Mouse (Mus musculus) adrenal gland, postnatal 25 days (tissue): ENCODE results near the gene Fam181a. TPM values are rescaled to one million over a fixed set of nuclear protein-coding genes. Genes with fewer than 3 reads are reported as not detected.
A peak's percentile ranks its signal among the peaks of the same experiment; 100 is the strongest.

Experiments used
- DNase-seq: peaks from one replicate; pipeline ENCODE4 v3.0.0; 2021; ENCODE audit warnings: mixed read lengths
- long read RNA-seq: library from polyadenylated mRNA; stranded (forward); transcript quantifications from one replicate; pipeline ENCODE4 v2.0.0, GENCODE M21; 2021
- total RNA-seq: library from RNA; stranded (reverse); gene quantifications from 2 replicates; pipeline ENCODE4 v1.2.3, GENCODE M21; 2021

Gene Fam181a
- total RNA-seq = not detected in 2 replicates
- long read RNA-seq = 0 reads

DNA sequence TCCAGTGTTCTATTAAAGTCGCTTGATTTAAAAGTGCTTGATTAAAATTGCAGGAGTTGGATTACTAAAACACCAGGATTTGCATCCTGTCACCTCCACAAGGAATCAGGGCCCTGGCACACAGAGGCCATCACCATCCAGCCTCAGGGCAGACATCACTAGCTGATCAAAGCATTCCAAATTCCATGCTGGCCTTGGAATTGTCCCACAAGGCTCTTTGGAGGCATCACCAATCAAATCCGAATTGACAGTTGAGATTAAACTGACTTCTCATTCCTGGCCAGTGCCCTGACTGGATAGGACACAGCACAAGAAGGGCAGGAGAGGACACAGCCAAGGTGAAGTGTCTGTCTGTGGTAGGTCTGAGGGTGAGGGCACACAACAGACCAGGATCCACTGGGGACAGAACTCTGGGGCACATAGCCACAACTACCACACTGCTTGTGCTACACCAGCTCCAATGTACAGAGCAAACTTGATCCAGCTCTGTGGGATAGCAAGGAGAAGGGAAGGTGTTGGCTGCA, at the start of gene Fam181a:
TSS of gene Fam181a (plus strand) at position 232 of the 524 bp plus-strand sequence.
- no peak for DNase-seq

GRCm38 (mm10) chr12:103262017-103262865, 48.5 kb upstream of the Fam181a start:
- DNase-seq = peak; percentile 65

- no peak for DNase-seq
These were observed 44.2 kb upstream of the Fam181a start for GRCm38 (mm10) chr12:103266605-103267004.

DNA sequence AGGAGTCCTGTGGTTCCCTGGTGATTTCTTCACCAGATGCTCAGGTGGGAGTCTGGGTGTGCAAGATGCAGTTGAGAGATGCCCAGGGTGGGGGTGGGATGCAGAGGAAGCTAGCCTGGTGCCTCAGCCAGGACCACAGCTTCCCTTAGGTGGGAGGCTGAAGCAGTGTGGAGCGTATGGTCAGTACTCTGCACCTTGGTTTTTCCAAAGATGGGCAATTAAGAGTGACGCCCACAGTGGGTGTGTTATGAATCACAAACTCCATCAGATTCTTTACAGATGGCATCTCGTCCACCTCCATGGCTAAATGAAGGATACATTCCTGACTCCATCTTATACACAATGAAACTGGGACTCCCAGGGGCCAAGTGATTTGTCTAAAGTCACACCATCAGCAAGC, 38.6 kb upstream of the Fam181a start:
- no peak for DNase-seq

GRCm38 (mm10) chr12:103273051-103273450, 37.7 kb upstream of the Fam181a start:
- DNase-seq = no peak

- no peak for DNase-seq
These were observed 37.0 kb upstream of the Fam181a start for GRCm38 (mm10) chr12:103273732-103274131.

- DNase-seq = no peak
These were observed 34.4 kb upstream of the Fam181a start for GRCm38 (mm10) chr12:103276422-103276821.

- no peak for DNase-seq
These were observed 29.3 kb upstream of the Fam181a start for GRCm38 (mm10) chr12:103281491-103281890.

DNA sequence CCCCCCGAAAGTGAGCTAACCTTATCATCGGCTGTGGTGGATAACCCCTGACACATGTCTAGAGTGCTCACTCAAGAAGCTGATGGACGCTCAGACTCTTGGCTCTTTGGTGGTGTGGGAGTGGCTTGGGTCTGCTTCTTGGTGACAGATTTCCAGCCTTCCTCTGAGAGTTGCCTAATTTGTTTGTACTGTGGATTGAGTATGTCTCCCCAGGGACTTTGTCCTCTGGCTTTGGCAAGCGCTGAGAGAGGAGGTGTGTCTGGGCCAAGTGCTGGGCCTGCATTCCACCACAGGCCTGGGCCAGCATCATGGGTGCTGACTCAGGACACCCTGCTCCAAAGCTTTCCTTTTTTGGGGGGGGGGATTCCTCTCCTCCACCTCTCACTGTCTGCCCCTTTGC, 28.9 kb upstream of the Fam181a start:
- DNase-seq = no peak

DNA sequence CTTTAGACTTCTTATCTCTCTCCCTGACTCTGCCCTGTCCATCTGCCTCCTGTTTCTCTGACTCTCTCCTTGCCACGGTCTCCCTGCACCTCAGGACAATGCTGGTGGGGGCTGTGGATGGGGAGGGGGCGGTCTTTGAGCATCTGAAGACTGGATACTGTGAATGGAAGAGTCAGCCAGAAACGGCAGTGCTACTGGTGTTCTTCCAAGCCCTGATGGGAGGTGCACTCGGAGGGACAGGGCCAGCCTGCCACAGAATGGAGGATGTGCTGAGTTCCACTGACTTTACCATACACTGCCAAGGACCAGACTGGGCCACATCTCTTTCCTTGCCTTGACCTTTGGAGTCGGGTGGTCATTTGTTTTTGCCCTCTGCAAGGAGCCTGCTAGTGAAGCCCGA, 27.8 kb upstream of the Fam181a start:
- DNase-seq = no peak

DNA sequence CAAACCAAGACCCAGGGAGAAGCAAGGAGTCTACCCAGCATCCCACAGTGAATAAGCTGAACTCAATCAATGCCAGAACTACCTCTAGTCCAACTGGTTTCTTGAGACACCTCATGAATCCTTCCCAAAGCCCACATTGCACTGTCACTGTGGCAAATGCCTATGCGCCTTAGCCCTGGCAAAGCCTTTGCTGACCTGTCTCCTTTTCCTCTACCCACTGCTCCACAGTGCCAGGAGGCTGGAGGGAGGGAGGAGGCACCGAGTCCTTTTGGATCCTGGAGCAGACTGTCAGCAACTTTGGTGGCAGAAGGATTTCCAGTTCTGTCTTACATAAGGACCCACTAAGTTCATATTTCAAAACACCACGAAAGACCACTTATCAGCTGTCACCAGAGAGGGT, 27.4 kb upstream of the Fam181a start:
- DNase-seq = no peak

GRCm38 (mm10) chr12:103287276-103287675, 23.5 kb upstream of the Fam181a start:
- no peak for DNase-seq

GRCm38 (mm10) chr12:103292366-103292765, 18.4 kb upstream of the Fam181a start:
- no peak for DNase-seq

GRCm38 (mm10) chr12:103296292-103296691, 14.5 kb upstream of the Fam181a start:
- DNase-seq = no peak

GRCm38 (mm10) chr12:103300493-103300892, 10.3 kb upstream of the Fam181a start:
- no peak for DNase-seq

GRCm38 (mm10) chr12:103301645-103302044, 9.1 kb upstream of the Fam181a start:
- peak; percentile 68 for DNase-seq

DNA sequence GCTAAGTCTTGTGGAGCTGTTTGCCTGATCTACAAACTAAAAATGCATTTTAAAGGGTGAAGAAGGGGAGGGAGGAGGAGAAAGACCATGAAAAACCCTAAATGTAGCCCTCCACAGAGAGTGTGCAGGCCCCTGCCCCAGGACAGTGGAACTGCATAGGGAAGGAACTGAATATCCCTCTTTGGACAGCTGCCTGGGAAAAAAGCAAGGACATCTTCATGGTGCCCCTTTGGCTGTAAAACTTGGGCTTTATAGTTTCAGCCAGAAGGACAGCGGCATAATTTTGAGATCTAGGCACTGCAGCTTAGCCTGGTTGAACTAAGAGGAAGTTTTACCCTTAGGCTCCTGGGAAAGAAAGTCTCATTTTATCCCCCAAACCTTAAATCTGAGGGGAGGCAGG, 7.8 kb upstream of the Fam181a start:
- no peak for DNase-seq

- DNase-seq = no peak
These were observed 4.6 kb upstream of the Fam181a start for GRCm38 (mm10) chr12:103306224-103306623.

GRCm38 (mm10) chr12:103306720-103307119, 4.1 kb upstream of the Fam181a start:
- peak; percentile 73 for DNase-seq

DNA sequence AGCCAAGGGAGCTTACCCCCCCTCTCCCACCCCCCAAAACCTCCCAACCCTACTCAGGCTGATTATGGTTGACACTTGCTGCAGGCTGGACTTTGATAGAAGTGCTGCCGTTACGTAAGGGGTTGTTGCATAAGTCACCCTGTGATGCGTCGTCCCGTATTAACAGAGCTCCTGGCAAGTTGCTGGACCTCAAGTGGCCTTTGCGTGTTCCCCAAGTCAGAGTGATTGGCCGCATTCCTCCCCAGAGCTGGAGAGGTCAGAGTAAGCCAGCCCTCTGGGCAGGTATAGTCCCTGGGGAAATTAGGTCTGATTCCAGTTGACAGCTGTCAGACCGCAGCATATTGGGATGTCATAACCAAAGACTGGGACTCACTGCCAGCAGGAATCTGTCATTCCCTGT, 1.1 kb downstream of the Fam181a start:
- no peak for DNase-seq

DNA sequence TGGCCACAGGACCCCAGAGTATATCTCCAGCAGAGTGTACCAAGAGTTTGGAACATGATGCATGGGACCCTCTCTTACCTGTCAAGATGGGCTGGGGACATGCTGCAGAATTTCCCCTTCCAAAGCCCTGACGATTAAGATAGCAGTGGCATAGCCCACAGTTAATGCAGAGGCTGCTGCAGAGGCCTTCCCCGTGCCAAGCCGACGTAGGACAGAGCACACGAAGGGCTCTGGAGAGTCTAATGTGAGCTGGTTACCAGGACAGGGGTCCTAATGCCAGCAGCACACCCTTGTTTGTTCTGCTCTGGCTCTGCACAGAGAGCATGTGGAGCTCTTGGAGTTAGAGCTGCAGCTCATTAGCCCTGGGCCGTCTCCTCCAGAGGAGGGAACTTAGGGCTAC, 2.5 kb downstream of the Fam181a start:
- DNase-seq = no peak

DNA sequence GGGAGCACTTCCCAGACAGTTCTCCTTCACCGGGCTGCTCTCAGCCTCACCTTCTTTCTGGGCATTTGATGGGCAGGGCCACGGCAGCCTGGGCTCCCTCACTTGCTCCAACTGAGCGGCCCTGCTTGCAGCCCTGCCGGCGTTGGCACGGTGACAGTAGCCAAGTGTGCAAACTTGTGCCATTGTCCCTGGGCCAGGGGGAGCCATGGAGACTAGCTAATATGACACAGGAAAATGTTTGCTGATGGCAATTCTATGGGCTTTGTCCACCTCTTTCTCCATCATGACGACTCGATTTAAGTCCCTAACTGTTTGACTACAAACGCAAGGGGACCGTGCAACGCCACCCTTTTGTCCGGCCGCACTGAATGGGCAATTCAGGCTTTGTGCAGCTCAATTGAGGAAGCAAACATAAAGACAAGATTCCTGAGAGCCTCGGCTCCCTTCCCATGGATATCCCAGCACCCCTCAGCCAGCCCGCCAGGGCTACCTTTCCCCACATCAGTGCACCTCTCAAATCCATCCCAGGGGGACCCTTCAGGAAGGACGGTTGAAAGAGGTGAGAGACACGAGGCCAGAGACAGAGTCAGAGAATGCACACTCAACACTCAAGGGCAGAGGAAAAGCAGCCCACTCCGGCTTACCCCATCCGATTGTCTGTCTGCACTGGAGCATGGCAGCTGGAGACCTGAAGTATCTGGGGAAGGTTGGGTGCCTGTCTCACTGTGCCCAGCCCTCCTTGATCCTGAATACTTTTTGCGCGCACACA, 3.3 kb downstream of the Fam181a start:
- no peak for DNase-seq
